In genomic region chr11:40927168-40927567, GRCm38 (mm10) we compare ENCODE assay signal across 7 mouse cellular contexts.
A peak's percentile ranks its signal among the peaks of the same experiment; 100 is the strongest.
DNase-seq lines count a peak whose midpoint lies in the region; ATAC-seq and TF ChIP-seq lines count a peak whose summit lies in the region.

No protein-coding gene starts in this region.

- no peaks in the 10 kb centered on the region for H3K9me3 ChIP-seq in forebrain, embryonic 13.5 days (replicated peaks)
- H3K9me3 ChIP-seq in midbrain, embryonic 12.5 days: no peaks in the 10 kb centered on the region
- no peaks in the 10 kb centered on the region for H3K9me3 ChIP-seq in stomach, postnatal 0 days (ENCODE audit: control insufficient read depth, low read length)

- peak; percentile 83 for ATAC-seq in Patski
- ATAC-seq in forebrain, embryonic 13.5 days: peak; percentile 90
- peak; percentile 88 for ATAC-seq in midbrain, embryonic 12.5 days (ENCODE audit: low FRiP score, low read depth)
- no peak for ATAC-seq in stomach, postnatal 0 days (ENCODE audit: low FRiP score, low TSS enrichment)

- intact Hi-C loops in left cerebral cortex, adult 2 months (cut with DNase I): loop anchor here (1.0 to 10.0 kb wide), 5 partner anchors 398 to 1498 kb away; no protein-coding TSS in a partner anchor

- no peak overlapping the region for H3K27ac ChIP-seq in forebrain, embryonic 13.5 days
- peak overlapping the region; percentile 62 for H3K27ac ChIP-seq in left cerebral cortex, adult 2 months
- H3K27ac ChIP-seq in midbrain, embryonic 12.5 days (replicated peaks): no peak overlapping the region
- H3K27ac ChIP-seq in stomach, postnatal 0 days (replicated peaks): no peak overlapping the region

- CTCF ChIA-PET in Patski (lab: Charles Lee): interaction anchor here (0.7 to 1.9 kb wide), 4 partner anchors 10 to 151 kb away, joined by 3 to 4 read pairs (median 4); no protein-coding TSS in a partner anchor

- H3K9ac ChIP-seq in forebrain, embryonic 13.5 days: peak overlapping the region; percentile 43; the same call in 1 of the 2 replicates
- H3K9ac ChIP-seq in midbrain, embryonic 12.5 days (replicated peaks): 0 out of 2 replicates have a peak overlapping the region, but pooled peaks have one; percentile 34
- no peak overlapping the region for H3K9ac ChIP-seq in stomach, postnatal 0 days (ENCODE audit: low read length)

- no peaks in the 10 kb centered on the region for H3K36me3 ChIP-seq in forebrain, embryonic 13.5 days (ENCODE audit: poor library complexity, severe bottlenecking)
- no peaks in the 10 kb centered on the region for H3K36me3 ChIP-seq in midbrain, embryonic 12.5 days
- H3K36me3 ChIP-seq in stomach, postnatal 0 days (ENCODE audit: control insufficient read depth, insufficient read depth, low read length): no peaks in the 10 kb centered on the region

- H3K4me3 ChIP-seq in forebrain, embryonic 13.5 days: peak overlapping the region; percentile 25
- H3K4me3 ChIP-seq in left cerebral cortex, adult 2 months: peak overlapping the region; percentile 37
- peak overlapping the region; percentile 33 for H3K4me3 ChIP-seq in midbrain, embryonic 12.5 days
- H3K4me3 ChIP-seq in stomach, postnatal 0 days (ENCODE audit: low read depth, low read length): peak overlapping the region; percentile 15; the same call in 1 of the 2 replicates

- peaks cover 29% of the 10 kb centered on the region for H3K27me3 ChIP-seq in Patski
- H3K27me3 ChIP-seq in forebrain, embryonic 13.5 days: no peaks in the 10 kb centered on the region
- H3K27me3 ChIP-seq in midbrain, embryonic 12.5 days: no peaks in the 10 kb centered on the region
- H3K27me3 ChIP-seq in stomach, postnatal 0 days (ENCODE audit: control insufficient read depth, insufficient read depth, low read length): no peaks in the 10 kb centered on the region

- TF ChIP-seq CTCF in Patski (IDR thresholded peaks at IDR 0.05): peak; percentile 82
- peak; percentile 86 for TF ChIP-seq CTCF in left cerebral cortex, adult 2 months (IDR thresholded peaks at IDR 0.05)
- TF ChIP-seq CTCF in stomach, postnatal 0 days (IDR thresholded peaks at IDR 0.05; ENCODE audit: low read depth): peak; percentile 86

- under 1% methylated on average over 12 of the region's 12 CpGs for WGBS in forebrain, embryonic 13.5 days
- WGBS in midbrain, embryonic 12.5 days: 2% methylated on average over 12 of the region's 12 CpGs
- WGBS in stomach, postnatal 0 days: 3% methylated on average over 12 of the region's 12 CpGs

- POLR2A ChIA-PET in Patski (lab: Charles Lee): no interaction called here

- H3K4me2 ChIP-seq in forebrain, embryonic 13.5 days: peak overlapping the region; percentile 56
- peak overlapping the region; percentile 51 for H3K4me2 ChIP-seq in midbrain, embryonic 12.5 days (replicated peaks)
- peak overlapping the region; percentile 50 for H3K4me2 ChIP-seq in stomach, postnatal 0 days (replicated peaks; ENCODE audit: low read depth)

- in situ Hi-C loops in Patski (cut with MboI; ENCODE audit: low pct_unique_long_range_greater_than_20kb): no loop called here

- no peak for TF ChIP-seq EP300 in stomach, postnatal 0 days (optimal IDR thresholded peaks at IDR 0.05)

- DNase-seq in Patski (ENCODE audit: low read depth, low spot score): no peak
- DNase-seq in c-Kit-positive CD71-positive TER-119-positive erythroid progenitor cells, embryonic 14.5 days (ENCODE audit: low spot score): peak; percentile 1
- DNase-seq in hindlimb bud, embryonic 11.5 days (ENCODE audit: extremely low spot score, low read depth, low spot score): peak; percentile 50
- peak; percentile 71 to 74 for DNase-seq in left cerebral cortex, adult 2 months (ENCODE audit: extremely low spot score in 1 of 2, low spot score in 2 of 2)
- peak; percentile 52 for DNase-seq in stomach, postnatal 0 days (ENCODE audit: low spot score)

- H3K4me1 ChIP-seq in forebrain, embryonic 13.5 days: no peaks in the 10 kb centered on the region
- no peaks in the 10 kb centered on the region for H3K4me1 ChIP-seq in midbrain, embryonic 12.5 days
- no peaks in the 10 kb centered on the region for H3K4me1 ChIP-seq in stomach, postnatal 0 days (replicated peaks; ENCODE audit: control insufficient read depth, insufficient read depth)
